Mouse (Mus musculus): ENCODE results near the gene Fuca1. TPM values are rescaled to one million over a fixed set of nuclear protein-coding genes. Genes with fewer than 3 reads are reported as not detected.

The Fuca1 gene
- polyA plus RNA-seq, 1 experiment = 226 TPM

GRCm38 (mm10) chr4:135950365-135950764 lies 29.8 kb downstream of the Fuca1 start:
- H3K36me3 ChIP-seq (ENCODE audit: control insufficient read depth, insufficient read depth, low read length) = no peaks in the 10 kb centered on the region
- H3K27ac ChIP-seq (ENCODE audit: insufficient read depth, low read depth, low read length) = no peak overlapping the region
- H3K4me3 ChIP-seq (ENCODE audit: insufficient read depth, low read depth, low read length) = no peak overlapping the region
- no peak for DNase-seq
- no peaks in the 10 kb centered on the region for H3K27me3 ChIP-seq (replicated peaks; ENCODE audit: control insufficient read depth, insufficient read depth, low read length)
- TF ChIP-seq CTCF (conservative IDR thresholded peaks at IDR 0.05; ENCODE audit: insufficient read depth, insufficient read length, low read depth, low read length) (no peak), POLR2A (IDR thresholded peaks at IDR 0.05; ENCODE audit: low read depth, low read length) (no peak)
- peaks cover 21% of the 10 kb centered on the region for H3K4me1 ChIP-seq (ENCODE audit: control insufficient read depth, insufficient read depth, low read length)
- 46% methylated on average over 6 of the region's 6 CpGs for WGBS

- H3K4me1 ChIP-seq (ENCODE audit: control insufficient read depth, insufficient read depth, low read length) = peaks cover 16% of the 10 kb centered on the region
- no peak for DNase-seq
- no peak overlapping the region for H3K4me3 ChIP-seq (ENCODE audit: insufficient read depth, low read depth, low read length)
- no peaks in the 10 kb centered on the region for H3K36me3 ChIP-seq (ENCODE audit: control insufficient read depth, insufficient read depth, low read length)
- no peaks in the 10 kb centered on the region for H3K27me3 ChIP-seq (replicated peaks; ENCODE audit: control insufficient read depth, insufficient read depth, low read length)
- TF ChIP-seq POLR2A (IDR thresholded peaks at IDR 0.05; ENCODE audit: low read depth, low read length) (no peak), CTCF (conservative IDR thresholded peaks at IDR 0.05; ENCODE audit: insufficient read depth, insufficient read length, low read depth, low read length) (peak; percentile 26; the same call in 1 of the 2 replicates)
- WGBS = 94% methylated on average over 3 of the region's 3 CpGs
- H3K27ac ChIP-seq (ENCODE audit: insufficient read depth, low read depth, low read length) = no peak overlapping the region
Measured at GRCm38 (mm10) chr4:135951505-135951904, 31.0 kb downstream of the Fuca1 start.

GRCm38 (mm10) chr4:135953179-135953578 lies 32.6 kb downstream of the Fuca1 start:
- no peak for DNase-seq
- TF ChIP-seq POLR2A (IDR thresholded peaks at IDR 0.05; ENCODE audit: low read depth, low read length) (no peak), CTCF (conservative IDR thresholded peaks at IDR 0.05; ENCODE audit: insufficient read depth, insufficient read length, low read depth, low read length) (no peak)
- Histone ChIP-seq H3K36me3 (ENCODE audit: control insufficient read depth, insufficient read depth, low read length) (no peaks in the 10 kb centered on the region), H3K4me3 (ENCODE audit: insufficient read depth, low read depth, low read length) (no peak overlapping the region), H3K27me3 (replicated peaks; ENCODE audit: control insufficient read depth, insufficient read depth, low read length) (no peaks in the 10 kb centered on the region), H3K4me1 (ENCODE audit: control insufficient read depth, insufficient read depth, low read length) (peaks cover 15% of the 10 kb centered on the region), H3K27ac (ENCODE audit: insufficient read depth, low read depth, low read length) (no peak overlapping the region)
- WGBS = 87% methylated on average over 3 of the region's 3 CpGs

- TF ChIP-seq CTCF (conservative IDR thresholded peaks at IDR 0.05; ENCODE audit: insufficient read depth, insufficient read length, low read depth, low read length) (peak; percentile 97), POLR2A (IDR thresholded peaks at IDR 0.05; ENCODE audit: low read depth, low read length) (no peak)
- Histone ChIP-seq H3K27ac (ENCODE audit: insufficient read depth, low read depth, low read length) (no peak overlapping the region), H3K4me3 (ENCODE audit: insufficient read depth, low read depth, low read length) (no peak overlapping the region), H3K27me3 (replicated peaks; ENCODE audit: control insufficient read depth, insufficient read depth, low read length) (no peaks in the 10 kb centered on the region), H3K36me3 (ENCODE audit: control insufficient read depth, insufficient read depth, low read length) (no peaks in the 10 kb centered on the region), H3K4me1 (ENCODE audit: control insufficient read depth, insufficient read depth, low read length) (peaks cover 13% of the 10 kb centered on the region)
- 12% methylated on average over 2 of the region's 2 CpGs for WGBS
- peak; percentile 76 for DNase-seq
Measured at GRCm38 (mm10) chr4:135954241-135954640, 33.7 kb downstream of the Fuca1 start.

- H3K4me3 ChIP-seq (ENCODE audit: insufficient read depth, low read depth, low read length) = no peak overlapping the region
- H3K27ac ChIP-seq (ENCODE audit: insufficient read depth, low read depth, low read length) = no peak overlapping the region
- TF ChIP-seq CTCF (conservative IDR thresholded peaks at IDR 0.05; ENCODE audit: insufficient read depth, insufficient read length, low read depth, low read length) = no peak
- no peak for TF ChIP-seq POLR2A (IDR thresholded peaks at IDR 0.05; ENCODE audit: low read depth, low read length)
- no peak for DNase-seq
- H3K36me3 ChIP-seq (ENCODE audit: control insufficient read depth, insufficient read depth, low read length) = no peaks in the 10 kb centered on the region
- peaks cover 9% of the 10 kb centered on the region; the same call in 1 of the 2 replicates for H3K4me1 ChIP-seq (ENCODE audit: control insufficient read depth, insufficient read depth, low read length)
- 76% methylated on average over 9 of the region's 9 CpGs for WGBS
- no peaks in the 10 kb centered on the region for H3K27me3 ChIP-seq (replicated peaks; ENCODE audit: control insufficient read depth, insufficient read depth, low read length)
Measured at GRCm38 (mm10) chr4:135955886-135956285, 35.4 kb downstream of the Fuca1 start.

GRCm38 (mm10) chr4:135958354-135958753 lies 37.8 kb downstream of the Fuca1 start:
- H3K4me1 ChIP-seq (ENCODE audit: control insufficient read depth, insufficient read depth, low read length) = peaks cover 12% of the 10 kb centered on the region; the same call in 1 of the 2 replicates
- whole genome bisulfite sequencing = 38% methylated on average over 8 of the region's 8 CpGs
- H3K36me3 ChIP-seq (ENCODE audit: control insufficient read depth, insufficient read depth, low read length) = no peaks in the 10 kb centered on the region
- peak; percentile 91 for DNase-seq
- peak overlapping the region; percentile 70 for H3K27ac ChIP-seq (ENCODE audit: insufficient read depth, low read depth, low read length)
- H3K27me3 ChIP-seq (replicated peaks; ENCODE audit: control insufficient read depth, insufficient read depth, low read length) = no peaks in the 10 kb centered on the region
- H3K4me3 ChIP-seq (ENCODE audit: insufficient read depth, low read depth, low read length) = no peak overlapping the region
- TF ChIP-seq POLR2A (IDR thresholded peaks at IDR 0.05; ENCODE audit: low read depth, low read length) (no peak), CTCF (conservative IDR thresholded peaks at IDR 0.05; ENCODE audit: insufficient read depth, insufficient read length, low read depth, low read length) (no peak)

GRCm38 (mm10) chr4:135960717-135961116 lies 40.2 kb downstream of the Fuca1 start:
- H3K4me1 ChIP-seq (ENCODE audit: control insufficient read depth, insufficient read depth, low read length) = peaks cover 17% of the 10 kb centered on the region; the same call in 1 of the 2 replicates
- no peaks in the 10 kb centered on the region for H3K27me3 ChIP-seq (replicated peaks; ENCODE audit: control insufficient read depth, insufficient read depth, low read length)
- no peaks in the 10 kb centered on the region for H3K36me3 ChIP-seq (ENCODE audit: control insufficient read depth, insufficient read depth, low read length)
- no peak overlapping the region for H3K27ac ChIP-seq (ENCODE audit: insufficient read depth, low read depth, low read length)
- TF ChIP-seq CTCF (conservative IDR thresholded peaks at IDR 0.05; ENCODE audit: insufficient read depth, insufficient read length, low read depth, low read length) (peak; percentile 99), POLR2A (IDR thresholded peaks at IDR 0.05; ENCODE audit: low read depth, low read length) (no peak)
- no peak overlapping the region for H3K4me3 ChIP-seq (ENCODE audit: insufficient read depth, low read depth, low read length)
- 28% methylated on average over 5 of the region's 5 CpGs for WGBS
- peak; percentile 88 for DNase-seq
